Mouse (Mus musculus) heart, adult 2 months (tissue): ENCODE data around the gene Pea15a. TPM values are rescaled to one million over a fixed set of nuclear protein-coding genes. Genes with fewer than 3 reads are reported as not detected.

Experiments
- DNase-seq, 2 experiments: peaks; one replicate each; pipeline ENCODE4 v3.0.0; 2021
- H3K27ac ChIP-seq: fragments of 200-600 bp; 2 replicates; pipeline ENCODE4 v1.8.1; 2022
- H3K27me3 ChIP-seq: fragments of 200-500 bp; 2 replicates; pipeline ENCODE4 v1.6.1; 2012; ENCODE audit warnings: mild to moderate bottlenecking, low read length, inconsistent platforms, mixed read lengths; ENCODE audit not compliant: control insufficient read depth, insufficient read depth
- H3K36me3 ChIP-seq: fragments of 200-500 bp; 2 replicates; pipeline ENCODE4 v1.6.1; 2012; ENCODE audit warnings: low read length, inconsistent platforms; ENCODE audit not compliant: control insufficient read depth, insufficient read depth
- H3K4me1 ChIP-seq: fragments of 200-500 bp; 2 replicates; pipeline ENCODE4 v1.6.1; 2011; ENCODE audit warnings: low read length; ENCODE audit not compliant: control insufficient read depth, insufficient read depth
- H3K4me3 ChIP-seq: fragments of 200-600 bp; 2 replicates; pipeline ENCODE4 v1.8.1; 2022
- H3K79me2 ChIP-seq: fragments of 200-500 bp; replicated peaks from 2 replicates; pipeline ENCODE4 v1.6.1; 2012; ENCODE audit warnings: mild to moderate bottlenecking, inconsistent platforms, low read length, moderate library complexity, mixed read lengths; ENCODE audit not compliant: control insufficient read depth, insufficient read depth
- H3K9ac ChIP-seq: fragments of 200-500 bp; 2 replicates; pipeline ENCODE4 v1.6.1; 2012; ENCODE audit warnings: low read depth, mild to moderate bottlenecking, control low read depth, inconsistent platforms, low read length, mixed read lengths
- CTCF ChIP-seq: fragments of 200-600 bp; IDR thresholded peaks from 2 replicates; pipeline ENCODE4 v1.8.1; 2022; ENCODE audit warnings: antibody characterized with exemption, mild to moderate bottlenecking, moderate library complexity
- EP300 ChIP-seq: fragments of 200-500 bp; IDR thresholded peaks from 2 replicates; pipeline ENCODE4 v1.6.1; 2011; ENCODE audit warnings: low read depth, low read length, control low read depth; ENCODE audit not compliant: insufficient read depth
- POLR2A ChIP-seq: fragments of 200-500 bp; IDR thresholded peaks from 2 replicates; pipeline ENCODE4 v1.6.1; 2011; ENCODE audit warnings: mild to moderate bottlenecking, low read depth, low read length, control low read depth; ENCODE audit not compliant: insufficient read depth
- WGBS: fragments of 180-500 bp; shearing (Covaris S2); methylation state at CpG from one replicate; pipeline ENCODE4 v1.1.7; 2018; 5-methylcytosine and 5-hydroxymethylcytosine counted together
- intact Hi-C: fragments of 180-260 bp; cut with DNase I; formaldehyde crosslinking; loops from one replicate; pipeline ENCODE4 v1.15.1; 2025
- polyA plus RNA-seq: library from polyadenylated mRNA; depleted of rRNA; stranded (reverse); fragments of >200 nt; gene quantifications from 2 replicates; pipeline ENCODE4 v1.2.3, GENCODE M21; 2012
- total RNA-seq, 2 experiments: library from RNA; stranded (reverse); gene quantifications; 2 replicates each; pipeline ENCODE4 v1.2.3; 2021

The Pea15a gene
- total and polyA plus RNA-seq, 3 experiments: 52.2 to 69.8 (median 56.8) TPM

DNA sequence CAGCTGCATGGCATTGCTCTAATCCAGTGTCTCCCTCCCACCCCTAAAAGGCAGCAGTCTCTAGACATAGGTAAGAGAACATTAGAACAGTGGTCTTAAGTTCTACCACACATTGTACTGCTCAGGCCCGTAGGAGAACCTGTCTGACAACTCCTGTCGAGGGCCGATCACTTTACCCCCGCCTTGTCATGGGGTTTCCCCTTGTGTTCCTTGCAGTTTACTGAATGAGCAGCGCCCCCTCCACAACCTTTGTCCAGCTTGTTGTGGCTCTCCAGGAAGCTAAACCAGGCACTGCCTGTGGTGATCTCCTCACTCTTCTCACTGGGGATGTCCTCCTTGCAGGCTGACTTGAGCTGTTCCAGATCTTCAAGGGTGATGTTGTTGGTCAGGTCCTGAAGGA, 6.4 kb downstream of the Pea15a start:
- no peak overlapping the region for H3K9ac ChIP-seq
- intact Hi-C loops: no loop called here
- DNase-seq: no peak
- TF ChIP-seq CTCF: no peak
- no peak for TF ChIP-seq EP300
- TF ChIP-seq POLR2A: no peak
- H3K4me3 ChIP-seq: no peak overlapping the region
- peaks cover 14% of the 10 kb centered on the region; the same call in 1 of the 2 replicates for H3K36me3 ChIP-seq
- H3K27ac ChIP-seq: no peak overlapping the region
- H3K4me1 ChIP-seq: peaks cover 27% of the 10 kb centered on the region
- no peaks in the 10 kb centered on the region for H3K79me2 ChIP-seq
- no peaks in the 10 kb centered on the region for H3K27me3 ChIP-seq
- 80% methylated on average over 5 of the region's 5 CpGs for WGBS

DNA sequence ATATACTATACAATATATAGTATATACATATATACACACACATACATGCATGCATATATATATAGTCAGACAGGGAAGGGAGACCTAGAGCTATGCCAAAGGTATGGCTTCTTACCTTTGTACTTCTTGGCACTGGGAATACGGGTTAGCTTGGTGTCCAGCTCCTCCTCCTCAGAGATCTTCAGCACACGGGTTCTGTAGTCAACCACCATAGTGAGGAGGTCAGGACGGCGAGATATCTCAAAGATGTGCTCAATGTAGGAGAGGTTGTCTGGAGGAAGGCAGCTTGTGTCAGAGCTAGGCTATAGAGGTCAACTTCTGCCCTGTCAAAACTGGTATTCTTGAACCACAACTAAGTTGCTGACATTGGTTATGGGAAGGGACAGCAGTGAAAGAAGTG, 7.6 kb downstream of the Pea15a start:
- no peak overlapping the region for H3K27ac ChIP-seq
- intact Hi-C loops: loop anchor here (5.0 kb wide), 1 partner anchor 37 kb away; no protein-coding TSS in a partner anchor
- no peaks in the 10 kb centered on the region for H3K27me3 ChIP-seq
- H3K4me1 ChIP-seq: peaks cover 20% of the 10 kb centered on the region
- no peak for TF ChIP-seq POLR2A
- no peak for TF ChIP-seq CTCF
- TF ChIP-seq EP300: no peak
- DNase-seq: no peak
- H3K4me3 ChIP-seq: no peak overlapping the region
- no peaks in the 10 kb centered on the region for H3K79me2 ChIP-seq
- H3K9ac ChIP-seq: no peak overlapping the region
- H3K36me3 ChIP-seq: peaks cover 14% of the 10 kb centered on the region; the same call in 1 of the 2 replicates
- 80% methylated on average over 4 of the region's 4 CpGs for WGBS

DNA sequence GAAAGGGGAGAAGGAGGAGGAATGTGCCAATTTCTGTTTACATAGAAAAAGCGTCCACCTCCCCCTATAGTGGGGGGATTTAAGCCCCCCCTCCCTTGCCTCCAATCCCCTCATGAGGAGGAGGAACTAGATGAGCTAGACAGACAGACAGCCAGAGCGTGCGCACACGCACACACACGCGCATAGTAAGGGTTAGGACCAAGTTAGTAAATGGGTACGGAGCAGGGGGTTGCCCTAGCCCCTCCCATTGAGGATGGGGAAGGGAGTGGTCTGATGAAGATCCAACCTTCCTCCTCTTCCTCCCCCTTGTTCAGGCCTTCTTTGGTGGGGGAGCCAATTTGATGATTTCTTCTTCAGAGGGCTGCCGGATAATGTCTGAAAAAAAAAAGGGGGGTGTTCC, 8.3 kb downstream of the Pea15a start:
- H3K27ac ChIP-seq: no peak overlapping the region
- 82% methylated on average over 8 of the region's 8 CpGs for WGBS
- intact Hi-C loops: loop anchor here (5.0 kb wide), 1 partner anchor 36 kb away; no protein-coding TSS in a partner anchor
- H3K79me2 ChIP-seq: no peaks in the 10 kb centered on the region
- H3K27me3 ChIP-seq: no peaks in the 10 kb centered on the region
- DNase-seq: no peak
- no peak overlapping the region for H3K4me3 ChIP-seq
- peaks cover 14% of the 10 kb centered on the region for H3K36me3 ChIP-seq
- H3K4me1 ChIP-seq: peaks cover 17% of the 10 kb centered on the region
- TF ChIP-seq POLR2A: no peak
- no peak for TF ChIP-seq CTCF
- no peak for TF ChIP-seq EP300
- H3K9ac ChIP-seq: no peak overlapping the region

DNA sequence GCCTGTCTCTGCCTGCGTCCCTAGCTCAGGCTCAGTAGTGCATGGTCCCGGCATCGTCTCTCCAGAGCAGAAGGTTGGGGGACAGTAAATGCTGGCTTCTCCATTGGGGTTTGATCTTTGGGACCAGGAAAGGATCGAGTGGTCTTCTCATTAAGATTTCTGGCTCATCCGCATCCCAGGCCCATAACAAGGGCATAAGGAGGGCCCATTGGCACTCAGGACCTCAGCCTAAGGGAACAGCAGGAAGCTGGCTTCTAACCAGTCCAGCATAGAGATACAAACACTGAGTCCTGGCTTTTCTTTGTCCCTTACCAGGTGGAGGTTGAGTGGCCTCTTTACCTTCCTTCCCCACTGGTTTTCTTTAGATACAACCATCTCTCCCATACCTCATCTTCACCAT, 8.8 kb downstream of the Pea15a start:
- Histone ChIP-seq H3K79me2 (no peaks in the 10 kb centered on the region), H3K9ac (no peak overlapping the region), H3K27me3 (no peaks in the 10 kb centered on the region), H3K4me1 (peaks cover 13% of the 10 kb centered on the region), H3K4me3 (no peak overlapping the region), H3K36me3 (peaks cover 12% of the 10 kb centered on the region), H3K27ac (no peak overlapping the region)
- DNase-seq: no peak
- WGBS: 74% methylated on average over 5 of the region's 5 CpGs
- TF ChIP-seq CTCF (no peak), POLR2A (no peak), EP300 (no peak)
- intact Hi-C loops: loop anchor here (5.0 kb wide), 1 partner anchor 36 kb away; no protein-coding TSS in a partner anchor

DNA sequence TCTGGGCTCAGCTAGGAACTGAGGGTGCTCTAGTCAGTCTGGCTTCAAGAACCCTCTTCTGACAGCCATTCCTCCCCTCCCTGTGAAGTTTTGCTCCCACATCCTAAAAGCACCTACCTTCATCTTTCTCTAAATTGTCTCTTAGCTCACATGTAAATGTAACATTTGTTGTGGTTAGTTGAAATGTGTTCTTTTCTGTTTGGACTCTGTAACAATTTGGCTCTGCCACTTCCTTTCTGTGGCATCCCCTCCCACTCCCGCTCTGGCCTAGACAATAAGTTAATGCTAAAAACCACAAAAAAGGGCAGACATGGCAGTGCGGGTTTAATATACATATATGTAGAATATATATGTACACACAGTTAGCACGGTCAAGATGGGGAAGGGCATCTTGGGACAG, 9.5 kb downstream of the Pea15a start:
- intact Hi-C loops: loop anchor here (5.0 kb wide), 1 partner anchor 35 kb away; no protein-coding TSS in a partner anchor
- Histone ChIP-seq H3K79me2 (no peaks in the 10 kb centered on the region), H3K4me1 (peaks cover 11% of the 10 kb centered on the region), H3K27ac (no peak overlapping the region), H3K9ac (no peak overlapping the region), H3K4me3 (no peak overlapping the region), H3K27me3 (no peaks in the 10 kb centered on the region), H3K36me3 (peaks cover 10% of the 10 kb centered on the region)
- no peak for TF ChIP-seq CTCF
- DNase-seq: no peak
- WGBS: 66% methylated on average over 3 of the region's 3 CpGs

DNA sequence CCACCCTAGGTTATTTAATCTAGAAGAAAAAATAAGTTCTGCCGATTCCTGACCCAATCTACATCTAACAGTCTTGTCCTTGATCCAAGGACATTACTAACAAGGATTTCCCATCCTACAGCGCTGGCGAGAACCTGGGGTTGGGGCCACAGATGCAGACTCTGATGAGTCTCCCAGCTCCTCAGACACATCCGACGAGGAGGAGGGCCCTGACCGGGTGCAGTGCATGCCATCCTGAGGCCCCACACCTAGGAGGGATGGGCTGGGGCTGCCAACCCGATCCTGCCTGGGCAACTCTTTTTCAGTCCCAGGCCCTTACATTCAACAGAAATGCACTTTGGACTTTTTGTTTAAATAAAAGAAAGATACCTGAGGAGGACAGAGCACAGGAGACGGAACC, 12.2 kb downstream of the Pea15a start:
- no peaks in the 10 kb centered on the region for H3K79me2 ChIP-seq
- H3K27me3 ChIP-seq: no peaks in the 10 kb centered on the region
- no peak overlapping the region for H3K9ac ChIP-seq
- WGBS: 71% methylated on average over 8 of the region's 8 CpGs
- intact Hi-C loops: no loop called here
- no peak for DNase-seq
- no peak for TF ChIP-seq CTCF
- TF ChIP-seq POLR2A: no peak
- TF ChIP-seq EP300: no peak
- peaks cover 3% of the 10 kb centered on the region for H3K4me1 ChIP-seq
- no peak overlapping the region for H3K27ac ChIP-seq
- H3K36me3 ChIP-seq: peaks cover 3% of the 10 kb centered on the region
- H3K4me3 ChIP-seq: no peak overlapping the region
